Mouse (Mus musculus) thymus, adult 2 months (tissue): ENCODE measurements around the gene Meox1. TPM values are rescaled to one million over a fixed set of nuclear protein-coding genes. Genes with fewer than 3 reads are reported as not detected.

Experiments
- DNase-seq: peaks from one replicate; pipeline ENCODE4 v3.0.0; 2021
- H3K27ac ChIP-seq: fragments of 200-500 bp; 2 replicates; pipeline ENCODE4 v1.5.1; 2012; ENCODE audit warnings: low read length, control low read depth; ENCODE audit not compliant: control insufficient read depth, insufficient read depth
- H3K27me3 ChIP-seq: fragments of 200-500 bp; 2 replicates; pipeline ENCODE4 v1.6.1; 2012; ENCODE audit warnings: mild to moderate bottlenecking, low read length, moderate library complexity, mixed read lengths; ENCODE audit not compliant: control insufficient read depth, insufficient read depth
- H3K36me3 ChIP-seq: fragments of 200-500 bp; 2 replicates; pipeline ENCODE4 v1.6.1; 2012; ENCODE audit warnings: mild to moderate bottlenecking, low read length, moderate library complexity; ENCODE audit not compliant: control insufficient read depth, insufficient read depth
- H3K4me1 ChIP-seq: fragments of 200-500 bp; replicated peaks from 2 replicates; pipeline ENCODE4 v1.6.1; 2012; ENCODE audit warnings: low read length; ENCODE audit not compliant: control insufficient read depth, insufficient read depth
- H3K4me3 ChIP-seq: fragments of 200-500 bp; 2 replicates; pipeline ENCODE4 v1.5.1; 2012; ENCODE audit warnings: mild to moderate bottlenecking, low read length, control low read depth, moderate library complexity; ENCODE audit not compliant: control insufficient read depth, insufficient read depth
- CTCF ChIP-seq: fragments of 200-500 bp; IDR thresholded peaks from 2 replicates; pipeline ENCODE4 v1.5.1; 2012; ENCODE audit warnings: mild to moderate bottlenecking, control low read depth, low read length, moderate library complexity, borderline replicate concordance; ENCODE audit not compliant: control insufficient read depth, poor library complexity, insufficient read depth; ENCODE audit errors: extremely low read depth
- POLR2A ChIP-seq: fragments of 200-500 bp; IDR thresholded peaks from 2 replicates; pipeline ENCODE4 v1.6.1; 2012; ENCODE audit warnings: mild to moderate bottlenecking, low read length, control low read depth, moderate library complexity; ENCODE audit not compliant: control insufficient read depth, poor library complexity, insufficient read depth; ENCODE audit errors: extremely low read depth
- WGBS: fragments of 180-500 bp; shearing (Covaris S2); methylation state at CpG from one replicate; pipeline ENCODE4 v1.1.7; 2018; 5-methylcytosine and 5-hydroxymethylcytosine counted together
- polyA plus RNA-seq: library from polyadenylated mRNA; depleted of rRNA; stranded (reverse); fragments of >200 nt; gene quantifications from 2 replicates; pipeline ENCODE4 v1.2.3, GENCODE M21; 2012

Meox1 gene
- polyA plus RNA-seq, 1 experiment: 2.1 TPM

DNA sequence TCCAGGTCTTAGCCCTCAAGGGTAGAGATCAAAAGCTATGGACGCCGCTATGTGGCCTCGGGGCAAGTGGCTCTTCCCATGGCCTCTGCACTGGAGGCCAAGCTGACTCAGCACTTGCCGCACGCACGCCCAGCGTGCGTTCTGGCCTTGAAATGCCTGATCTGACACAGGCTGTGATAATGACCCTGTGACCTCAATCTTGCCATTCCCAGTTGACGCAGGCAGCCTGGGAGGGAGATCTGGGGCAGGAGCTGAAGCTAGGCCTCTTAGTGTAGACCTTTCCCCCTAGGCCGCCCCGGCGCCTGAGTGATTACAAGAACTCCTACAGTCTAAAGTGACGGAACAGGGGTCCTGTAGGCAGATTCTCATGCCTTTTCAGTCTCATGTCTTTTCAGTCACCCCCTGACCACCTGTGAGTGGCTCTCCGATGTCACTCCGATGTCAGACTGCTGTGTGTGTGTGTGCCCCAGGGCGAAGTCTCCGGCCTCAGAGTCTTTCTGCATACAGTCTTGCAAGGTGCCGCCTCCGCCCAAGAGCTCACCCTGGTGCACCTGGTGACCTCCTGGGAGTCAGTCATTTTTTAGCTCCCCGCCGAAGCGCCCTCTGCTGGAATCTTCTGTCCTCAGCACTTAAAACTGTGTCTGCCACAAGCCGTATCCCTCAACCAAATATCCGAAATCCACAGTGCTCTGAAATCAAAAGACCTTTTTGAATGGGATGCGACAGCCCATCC lies 34.0 kb upstream of the Meox1 start:
- Histone ChIP-seq H3K4me3 (no peak overlapping the region), H3K27me3 (no peaks in the 10 kb centered on the region), H3K27ac (no peak overlapping the region), H3K4me1 (no peaks in the 10 kb centered on the region), H3K36me3 (no peaks in the 10 kb centered on the region)
- TF ChIP-seq CTCF: peak; percentile 56; the same call in 1 of the 2 replicates
- TF ChIP-seq POLR2A: no peak
- 67% methylated on average over 25 of the region's 25 CpGs for WGBS
- DNase-seq: peak; percentile 19

DNA sequence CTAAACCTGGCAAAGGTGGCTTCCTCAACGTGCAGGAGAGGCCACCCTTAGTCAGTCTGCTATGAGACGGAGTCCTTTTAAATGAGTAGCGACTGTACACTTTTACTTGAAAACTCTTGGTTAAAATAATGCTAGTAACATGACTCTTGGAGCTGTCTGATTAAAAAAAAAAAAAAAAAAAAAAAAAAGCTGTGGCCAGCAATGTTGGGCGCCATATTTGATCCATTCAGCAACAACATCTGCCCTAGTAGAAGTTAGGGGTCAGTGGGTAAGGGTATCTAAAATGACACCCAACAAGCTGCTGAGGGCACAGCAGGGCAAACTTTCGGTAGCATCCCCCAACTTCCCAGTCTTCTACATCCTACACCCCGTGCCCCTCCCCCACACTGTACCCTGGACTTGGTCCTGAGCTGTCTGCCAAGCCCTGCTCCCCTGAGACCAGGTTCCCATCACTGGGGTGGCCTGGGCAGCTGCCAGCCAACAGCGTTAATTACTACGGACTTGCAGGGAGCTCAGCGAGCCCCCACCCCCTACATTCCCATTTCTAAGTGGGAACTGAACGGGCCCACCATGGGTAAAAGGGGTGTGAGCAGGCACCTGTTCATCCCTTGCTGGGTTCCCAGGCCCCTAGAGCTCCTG lies 32.9 kb upstream of the Meox1 start:
- H3K27ac ChIP-seq: no peak overlapping the region
- no peak overlapping the region for H3K4me3 ChIP-seq
- WGBS: 94% methylated on average over 10 of the region's 10 CpGs
- H3K4me1 ChIP-seq: no peaks in the 10 kb centered on the region
- no peaks in the 10 kb centered on the region for H3K27me3 ChIP-seq
- no peak for DNase-seq
- H3K36me3 ChIP-seq: no peaks in the 10 kb centered on the region
- no peak for TF ChIP-seq CTCF
- TF ChIP-seq POLR2A: no peak

DNA sequence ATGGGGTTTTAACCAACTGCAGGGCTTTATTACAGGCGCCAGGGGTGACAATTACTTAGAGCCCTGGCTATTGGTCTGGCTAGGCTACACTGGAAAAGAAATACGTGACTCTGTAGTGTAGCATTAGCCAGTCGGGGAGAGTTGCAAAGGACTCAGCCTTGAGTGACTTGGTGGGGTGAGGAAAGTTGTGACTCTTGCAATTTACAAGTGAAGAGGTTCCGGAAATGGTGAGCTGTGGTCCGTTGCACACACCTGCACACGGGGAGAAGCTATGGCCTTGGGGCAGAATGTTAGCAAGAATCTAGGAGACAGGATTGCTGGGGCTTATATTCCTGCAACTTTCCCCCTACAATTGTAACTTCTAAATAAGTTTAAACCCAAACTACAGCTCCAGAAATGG lies 31.5 kb upstream of the Meox1 start:
- Histone ChIP-seq H3K27me3 (no peaks in the 10 kb centered on the region), H3K36me3 (no peaks in the 10 kb centered on the region), H3K4me3 (no peak overlapping the region), H3K4me1 (no peaks in the 10 kb centered on the region), H3K27ac (no peak overlapping the region)
- WGBS: 85% methylated on average over 6 of the region's 6 CpGs
- TF ChIP-seq POLR2A (no peak), CTCF (no peak)
- no peak for DNase-seq

DNA sequence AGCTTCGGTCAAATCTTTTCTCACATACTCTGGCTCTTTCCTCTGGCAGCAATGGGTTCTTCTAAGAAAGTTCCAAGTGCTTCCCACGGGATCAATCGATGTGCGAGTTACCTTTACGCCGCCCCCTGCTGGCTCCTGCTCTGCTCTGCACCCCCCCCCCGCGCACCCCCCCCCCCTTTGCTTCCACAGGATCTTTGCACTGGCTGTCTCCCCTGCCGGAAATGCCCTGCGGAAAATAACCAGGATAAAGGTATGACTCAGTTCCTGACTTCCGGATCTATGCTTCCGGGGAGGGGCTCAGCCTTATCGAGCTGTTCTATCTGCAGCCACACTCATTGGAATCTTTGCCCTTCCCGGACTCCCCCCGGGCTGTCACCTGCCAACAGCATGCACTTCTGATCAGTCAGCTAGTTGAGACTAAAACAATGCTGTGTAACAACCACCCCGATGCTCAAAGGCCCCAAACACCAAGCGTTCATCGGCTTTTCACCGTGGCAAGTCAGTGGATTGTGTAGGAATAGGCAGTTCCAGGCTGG lies 30.3 kb upstream of the Meox1 start:
- Histone ChIP-seq H3K4me1 (no peaks in the 10 kb centered on the region), H3K27me3 (no peaks in the 10 kb centered on the region), H3K4me3 (no peak overlapping the region), H3K27ac (no peak overlapping the region), H3K36me3 (no peaks in the 10 kb centered on the region)
- WGBS: 62% methylated on average over 19 of the region's 19 CpGs
- DNase-seq: no peak
- TF ChIP-seq CTCF (no peak), POLR2A (no peak)

DNA sequence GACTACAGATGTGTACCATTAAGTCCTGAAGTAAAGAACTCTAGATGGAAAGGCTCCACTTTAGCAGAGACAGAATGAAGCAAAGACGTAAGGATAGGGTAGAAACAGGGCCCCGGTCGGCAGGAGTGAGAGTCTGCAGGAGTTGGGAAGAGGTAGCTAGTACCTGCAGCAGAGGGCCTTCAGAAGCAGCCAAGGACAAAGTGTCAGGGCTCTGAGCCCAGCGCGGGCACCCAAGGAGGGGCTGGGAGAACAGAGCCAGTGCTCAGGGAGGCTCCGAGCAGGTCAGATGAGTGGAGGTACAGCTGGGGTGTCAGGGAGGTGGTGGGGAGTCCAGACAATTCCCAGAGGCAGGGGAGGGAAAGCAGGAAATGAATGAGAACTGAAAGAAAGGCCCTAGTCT lies 29.8 kb upstream of the Meox1 start:
- Histone ChIP-seq H3K27ac (no peak overlapping the region), H3K4me1 (no peaks in the 10 kb centered on the region), H3K27me3 (no peaks in the 10 kb centered on the region), H3K36me3 (no peaks in the 10 kb centered on the region), H3K4me3 (no peak overlapping the region)
- no peak for DNase-seq
- TF ChIP-seq POLR2A: no peak
- TF ChIP-seq CTCF: no peak
- WGBS: 91% methylated on average over 6 of the region's 6 CpGs

DNA sequence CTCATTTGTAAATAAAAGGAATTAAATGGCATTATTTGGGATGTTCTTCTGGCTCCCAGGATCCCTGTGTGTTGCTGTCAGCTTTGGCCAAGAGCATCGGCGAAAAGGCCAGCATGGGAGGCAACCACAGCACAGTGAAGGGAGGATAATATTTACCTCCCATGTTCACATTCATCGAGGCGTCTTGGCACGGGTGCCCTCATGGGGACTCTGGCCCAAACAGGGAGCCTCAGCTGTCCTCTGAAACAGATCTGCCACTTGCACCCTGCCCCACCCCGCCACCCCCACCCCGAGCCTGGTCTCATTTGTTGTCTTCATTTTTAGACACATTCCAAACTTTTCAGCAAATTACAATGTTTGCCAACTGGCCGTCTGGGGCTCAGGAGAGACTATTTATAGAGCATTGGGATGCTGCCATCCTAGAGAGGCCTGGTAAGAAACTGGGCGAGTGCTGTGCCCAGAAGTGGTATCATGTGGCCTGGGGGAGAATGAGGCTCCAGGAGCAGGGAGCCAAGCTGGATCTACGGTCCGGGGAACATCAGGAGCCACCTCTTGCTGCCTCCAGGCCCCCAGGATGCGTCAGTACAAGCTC lies 27.3 kb upstream of the Meox1 start:
- Histone ChIP-seq H3K36me3 (no peaks in the 10 kb centered on the region), H3K4me1 (no peaks in the 10 kb centered on the region), H3K4me3 (no peak overlapping the region), H3K27ac (no peak overlapping the region), H3K27me3 (no peaks in the 10 kb centered on the region)
- no peak for DNase-seq
- TF ChIP-seq POLR2A: no peak
- TF ChIP-seq CTCF: no peak
- WGBS: 90% methylated on average over 12 of the region's 12 CpGs
